Mouse (Mus musculus) midbrain, embryonic 12.5 days (tissue): ENCODE data around the gene Olfr397. TPM values are rescaled to one million over a fixed set of nuclear protein-coding genes. Genes with fewer than 3 reads are reported as not detected.

Source experiments
- ATAC-seq: fragments of 200-750 bp; cut with Nextera tagmentation; 2 replicates; pipeline ENCODE4 v1.8.0; 2017; ENCODE audit warnings: low read depth, moderate TSS enrichment, moderate library complexity; ENCODE audit not compliant: low FRiP score
- H3K27ac ChIP-seq: fragments of 300-500 bp; sonication (generic); replicated peaks from 2 replicates; pipeline ENCODE4 v1.5.1; 2016; ENCODE audit warnings: mild to moderate bottlenecking
- H3K27me3 ChIP-seq: fragments of 300-500 bp; sonication (generic); 2 replicates; pipeline ENCODE4 v1.6.1; 2016; ENCODE audit warnings: mild to moderate bottlenecking
- H3K36me3 ChIP-seq: fragments of 300-500 bp; sonication (generic); 2 replicates; pipeline ENCODE4 v1.6.1; 2016
- H3K4me1 ChIP-seq: fragments of 300-500 bp; sonication (generic); 2 replicates; pipeline ENCODE4 v1.6.1; 2016
- H3K4me2 ChIP-seq: fragments of 300-500 bp; sonication (generic); replicated peaks from 2 replicates; pipeline ENCODE4 v1.6.1; 2016; ENCODE audit warnings: mild to moderate bottlenecking, moderate library complexity
- H3K4me3 ChIP-seq: fragments of 300-500 bp; sonication (generic); 2 replicates; pipeline ENCODE4 v1.5.1; 2016; ENCODE audit warnings: mild to moderate bottlenecking
- H3K9ac ChIP-seq: fragments of 300-500 bp; sonication (generic); replicated peaks from 2 replicates; pipeline ENCODE4 v1.6.1; 2016; ENCODE audit warnings: mild to moderate bottlenecking, moderate library complexity
- H3K9me3 ChIP-seq: fragments of 300-500 bp; sonication (generic); 2 replicates; pipeline ENCODE4 v1.6.1; 2016; ENCODE audit warnings: mild to moderate bottlenecking
- WGBS: fragments of 180-500 bp; shearing (Covaris S2); methylation state at CpG from one replicate; pipeline ENCODE4 v1.1.7; 2016; 5-methylcytosine and 5-hydroxymethylcytosine counted together
- polyA plus RNA-seq: library from polyadenylated mRNA; unstranded; fragments of >200 nt; fragmentation: Nextera tagmentation; extraction: Ambion mirVana; gene quantifications from 2 replicates; pipeline ENCODE4 v1.2.1, GENCODE M21; 2016

Olfr397 gene
- polyA plus RNA-seq: not detected in 2 replicates

- ATAC-seq: no peak
- H3K36me3 ChIP-seq: no peaks in the 10 kb centered on the region
- no peak within 1 kb of the TSS for H3K9ac ChIP-seq
- 67% methylated on average over 1 of the region's 1 CpGs for WGBS
- no peaks in the 10 kb centered on the region for H3K27me3 ChIP-seq
- no peak within 1 kb of the TSS for H3K27ac ChIP-seq
- H3K9me3 ChIP-seq: peaks cover 41% of the 10 kb centered on the region
- no peaks in the 10 kb centered on the region for H3K4me1 ChIP-seq
- H3K4me3 ChIP-seq: no peak within 1 kb of the TSS
- no peak within 1 kb of the TSS for H3K4me2 ChIP-seq
These were observed at the start of gene Olfr397 for GRCm38 (mm10) chr11:73960517-73960916. Olfr397 (plus strand) TSS chr11:73960817.

- H3K4me3 ChIP-seq: no peak within 1 kb of the TSS
- no peak for ATAC-seq
- H3K36me3 ChIP-seq: no peaks in the 10 kb centered on the region
- peaks cover 7% of the 10 kb centered on the region; the same call in 1 of the 2 replicates for H3K9me3 ChIP-seq
- H3K4me1 ChIP-seq: no peaks in the 10 kb centered on the region
- H3K27me3 ChIP-seq: no peaks in the 10 kb centered on the region
- H3K4me2 ChIP-seq: no peak within 1 kb of the TSS
- no peak within 1 kb of the TSS for H3K27ac ChIP-seq
- no peak within 1 kb of the TSS for H3K9ac ChIP-seq
These were observed 24.2 kb upstream of the Olfr397 start, which contains the start of gene Olfr23 for GRCm38 (mm10) chr11:73936377-73936776. Olfr23 (plus strand) TSS chr11:73936677.

GRCm38 (mm10) chr11:73990307-73990706 lies 29.7 kb downstream of the Olfr397 start, which contains the start of gene Olfr398:
Olfr398 (minus strand) TSS chr11:73990407.
- no peak for ATAC-seq
- H3K4me3 ChIP-seq: no peak within 1 kb of the TSS
- peaks cover 30% of the 10 kb centered on the region for H3K9me3 ChIP-seq

GRCm38 (mm10) chr11:73993115-73993514 lies 32.5 kb downstream of the Olfr397 start:
- ATAC-seq: no peak
- no peak overlapping the region for H3K4me2 ChIP-seq
- no peaks in the 10 kb centered on the region for H3K4me1 ChIP-seq
- no peaks in the 10 kb centered on the region for H3K36me3 ChIP-seq
- no peak overlapping the region for H3K4me3 ChIP-seq
- peaks cover 22% of the 10 kb centered on the region for H3K9me3 ChIP-seq
- H3K27me3 ChIP-seq: no peaks in the 10 kb centered on the region
- H3K27ac ChIP-seq: no peak overlapping the region
- no peak overlapping the region for H3K9ac ChIP-seq

More at GRCm38 (mm10) chr11:73990307-73990706, 29.7 kb downstream of the Olfr397 start, which contains the start of gene Olfr398:
- H3K27ac ChIP-seq: no peak within 1 kb of the TSS
- H3K27me3 ChIP-seq: no peaks in the 10 kb centered on the region
- no peak within 1 kb of the TSS for H3K4me2 ChIP-seq
- H3K4me1 ChIP-seq: no peaks in the 10 kb centered on the region
- no peaks in the 10 kb centered on the region for H3K36me3 ChIP-seq
- no peak within 1 kb of the TSS for H3K9ac ChIP-seq

Other genes starting within 250 kb of the Olfr397 start
- not detected in 2 replicates for gene Olfr389, start 180.1 kb upstream of the Olfr397 start, polyA plus RNA-seq
- not detected in 2 replicates for gene Olfr390, start 177.9 kb upstream of the Olfr397 start, polyA plus RNA-seq
- gene Olfr391-ps, start 157.8 kb upstream of the Olfr397 start, polyA plus RNA-seq: not detected in 2 replicates
- not detected in 2 replicates for gene Olfr392, start 143.8 kb upstream of the Olfr397 start, polyA plus RNA-seq
- gene Olfr393, start 109.4 kb upstream of the Olfr397 start, polyA plus RNA-seq: not detected in 2 replicates
- not detected in 2 replicates for gene Olfr394, start 70.0 kb upstream of the Olfr397 start, polyA plus RNA-seq
- gene Olfr395, start 51.5 kb upstream of the Olfr397 start, polyA plus RNA-seq: not detected in 2 replicates
- gene Olfr23, start 24.1 kb upstream of the Olfr397 start, polyA plus RNA-seq: not detected in 2 replicates
- not detected in 2 replicates for gene Olfr398, start 29.6 kb downstream of the Olfr397 start, polyA plus RNA-seq
- gene Olfr139, start 95.7 kb downstream of the Olfr397 start, polyA plus RNA-seq: not detected in 2 replicates
- gene Olfr399, start 95.8 kb downstream of the Olfr397 start, polyA plus RNA-seq: not detected in 2 replicates
- gene Zfp616, start 109.1 kb downstream of the Olfr397 start, polyA plus RNA-seq: not detected in 2 replicates
- not detected in 2 replicates for gene Olfr401, start 152.9 kb downstream of the Olfr397 start, polyA plus RNA-seq
- gene Olfr402, start 192.7 kb downstream of the Olfr397 start, polyA plus RNA-seq: not detected in 2 replicates
- not detected in 2 replicates for gene Olfr403, start 225.4 kb downstream of the Olfr397 start, polyA plus RNA-seq